Mouse (Mus musculus) embryonic facial prominence, embryonic 12.5 days (tissue): Measurements from ENCODE around the gene Lrmda. TPM values are rescaled to one million over a fixed set of nuclear protein-coding genes. Genes with fewer than 3 reads are reported as not detected.

Source experiments
- ATAC-seq: fragments of 200-750 bp; cut with Nextera tagmentation; 2 replicates; pipeline ENCODE4 v1.8.0; 2017; ENCODE audit not compliant: insufficient number of reproducible peaks, insufficient read depth, low FRiP score, low TSS enrichment
- H3K27ac ChIP-seq: fragments of 300-500 bp; sonication (generic); 2 replicates; pipeline ENCODE4 v1.5.1; 2016; ENCODE audit warnings: mild to moderate bottlenecking
- H3K27me3 ChIP-seq: fragments of 300-500 bp; sonication (generic); 2 replicates; pipeline ENCODE4 v1.6.1; 2016; ENCODE audit warnings: mild to moderate bottlenecking, moderate library complexity
- H3K36me3 ChIP-seq: fragments of 300-500 bp; sonication (generic); 2 replicates; pipeline ENCODE4 v1.6.1; 2016; ENCODE audit warnings: mild to moderate bottlenecking
- H3K4me1 ChIP-seq: fragments of 300-500 bp; sonication (generic); 2 replicates; pipeline ENCODE4 v1.6.1; 2016
- H3K4me2 ChIP-seq: fragments of 300-500 bp; sonication (generic); replicated peaks from 2 replicates; pipeline ENCODE4 v1.6.1; 2016; ENCODE audit warnings: mild to moderate bottlenecking, moderate library complexity
- H3K4me3 ChIP-seq: fragments of 300-500 bp; sonication (generic); 2 replicates; pipeline ENCODE4 v1.5.1; 2016; ENCODE audit warnings: mild to moderate bottlenecking
- H3K9ac ChIP-seq: fragments of 300-500 bp; sonication (generic); 2 replicates; pipeline ENCODE4 v1.6.1; 2016; ENCODE audit warnings: mild to moderate bottlenecking, moderate library complexity
- H3K9me3 ChIP-seq: fragments of 300-500 bp; sonication (generic); 2 replicates; pipeline ENCODE4 v1.6.1; 2016; ENCODE audit warnings: mild to moderate bottlenecking, moderate library complexity
- WGBS: fragments of 180-500 bp; shearing (Covaris S2); methylation state at CpG from one replicate; pipeline ENCODE4 v1.1.7; 2016; 5-methylcytosine and 5-hydroxymethylcytosine counted together
- polyA plus RNA-seq: library from polyadenylated mRNA; unstranded; fragments of >200 nt; fragmentation: Nextera tagmentation; extraction: Ambion mirVana; gene quantifications from 2 replicates; pipeline ENCODE4 v1.2.1, GENCODE M21; 2016

Lrmda gene
- polyA plus RNA-seq, 1 experiment from 2014 or later = 0.28 TPM

- H3K9me3 ChIP-seq = no peaks in the 10 kb centered on the region
- H3K4me3 ChIP-seq = no peak overlapping the region
- no peak overlapping the region for H3K9ac ChIP-seq
- no peak for ATAC-seq
- no peak overlapping the region for H3K27ac ChIP-seq
- no peaks in the 10 kb centered on the region for H3K36me3 ChIP-seq
- no peaks in the 10 kb centered on the region for H3K27me3 ChIP-seq
- peaks cover 15% of the 10 kb centered on the region for H3K4me1 ChIP-seq
- 76% methylated on average over 9 of the region's 9 CpGs for WGBS
- H3K4me2 ChIP-seq = no peak overlapping the region
These were observed 688.6 kb downstream of the Lrmda start for GRCm38 (mm10) chr14:22707958-22708701.

- ATAC-seq = no peak
- no peak overlapping the region for H3K27ac ChIP-seq
- H3K27me3 ChIP-seq = no peaks in the 10 kb centered on the region
- H3K9me3 ChIP-seq = no peaks in the 10 kb centered on the region
- 27% methylated on average over 6 of the region's 6 CpGs for WGBS
- H3K4me2 ChIP-seq = no peak overlapping the region
- H3K9ac ChIP-seq = no peak overlapping the region
- H3K4me3 ChIP-seq = no peak overlapping the region
- H3K36me3 ChIP-seq = no peaks in the 10 kb centered on the region
- peaks cover 15% of the 10 kb centered on the region for H3K4me1 ChIP-seq
These were observed 690.7 kb downstream of the Lrmda start for GRCm38 (mm10) chr14:22710071-22710661.

- peaks cover 15% of the 10 kb centered on the region for H3K4me1 ChIP-seq
- no peaks in the 10 kb centered on the region for H3K36me3 ChIP-seq
- no peak overlapping the region for H3K27ac ChIP-seq
- no peak for ATAC-seq
- H3K4me3 ChIP-seq = no peak overlapping the region
- no peak overlapping the region for H3K4me2 ChIP-seq
- no peaks in the 10 kb centered on the region for H3K27me3 ChIP-seq
- H3K9me3 ChIP-seq = no peaks in the 10 kb centered on the region
- H3K9ac ChIP-seq = no peak overlapping the region
These were observed 692.9 kb downstream of the Lrmda start for GRCm38 (mm10) chr14:22712388-22712787.

- Histone ChIP-seq H3K9me3 (no peaks in the 10 kb centered on the region), H3K36me3 (no peaks in the 10 kb centered on the region), H3K4me2 (no peak overlapping the region), H3K4me3 (no peak overlapping the region), H3K27me3 (no peaks in the 10 kb centered on the region), H3K4me1 (0 out of 2 replicates have a peak, but pooled peaks cover 3% of the 10 kb centered on the region), H3K9ac (no peak overlapping the region), H3K27ac (no peak overlapping the region)
- no peak for ATAC-seq
- 83% methylated on average over 6 of the region's 6 CpGs for WGBS
These were observed 696.3 kb downstream of the Lrmda start for GRCm38 (mm10) chr14:22715581-22716378.

GRCm38 (mm10) chr14:22719968-22720367 is 700.5 kb downstream of the Lrmda start:
- H3K4me1 ChIP-seq = peaks cover 11% of the 10 kb centered on the region
- ATAC-seq = no peak
- H3K36me3 ChIP-seq = no peaks in the 10 kb centered on the region
- no peak overlapping the region for H3K9ac ChIP-seq
- 92% methylated on average over 1 of the region's 1 CpGs for WGBS
- no peak overlapping the region for H3K4me2 ChIP-seq
- no peak overlapping the region for H3K27ac ChIP-seq
- H3K27me3 ChIP-seq = no peaks in the 10 kb centered on the region
- H3K9me3 ChIP-seq = no peaks in the 10 kb centered on the region
- H3K4me3 ChIP-seq = no peak overlapping the region

GRCm38 (mm10) chr14:22721845-22722244 is 702.3 kb downstream of the Lrmda start:
- WGBS = 16% methylated on average over 5 of the region's 5 CpGs
- Histone ChIP-seq H3K4me3 (no peak overlapping the region), H3K4me1 (peaks cover 11% of the 10 kb centered on the region), H3K36me3 (no peaks in the 10 kb centered on the region), H3K9ac (no peak overlapping the region), H3K27ac (0 out of 2 replicates have a peak overlapping the region, but pooled peaks have one; percentile 19), H3K27me3 (no peaks in the 10 kb centered on the region), H3K9me3 (no peaks in the 10 kb centered on the region), H3K4me2 (no peak overlapping the region; the same call in 1 of the 2 replicates)
- ATAC-seq = no peak

- WGBS = 73% methylated on average over 2 of the region's 2 CpGs
- Histone ChIP-seq H3K4me1 (no peaks in the 10 kb centered on the region), H3K27ac (no peak overlapping the region), H3K4me2 (no peak overlapping the region), H3K9ac (no peak overlapping the region), H3K4me3 (no peak overlapping the region), H3K9me3 (no peaks in the 10 kb centered on the region), H3K36me3 (no peaks in the 10 kb centered on the region), H3K27me3 (no peaks in the 10 kb centered on the region)
- no peak for ATAC-seq
These were observed 708.0 kb downstream of the Lrmda start for GRCm38 (mm10) chr14:22727548-22727947.

GRCm38 (mm10) chr14:22728611-22729223 is 709.2 kb downstream of the Lrmda start:
- H3K36me3 ChIP-seq = no peaks in the 10 kb centered on the region
- no peak overlapping the region for H3K9ac ChIP-seq
- ATAC-seq = no peak
- no peak overlapping the region for H3K4me2 ChIP-seq
- H3K4me1 ChIP-seq = no peaks in the 10 kb centered on the region
- H3K9me3 ChIP-seq = no peaks in the 10 kb centered on the region
- no peak overlapping the region for H3K27ac ChIP-seq
- no peak overlapping the region for H3K4me3 ChIP-seq
- no peaks in the 10 kb centered on the region for H3K27me3 ChIP-seq
- WGBS = 72% methylated on average over 8 of the region's 8 CpGs

- Histone ChIP-seq H3K4me1 (peaks cover 3% of the 10 kb centered on the region; the same call in 1 of the 2 replicates), H3K27ac (no peak overlapping the region), H3K27me3 (no peaks in the 10 kb centered on the region), H3K9ac (no peak overlapping the region), H3K9me3 (no peaks in the 10 kb centered on the region), H3K4me2 (no peak overlapping the region), H3K4me3 (no peak overlapping the region), H3K36me3 (no peaks in the 10 kb centered on the region)
- no peak for ATAC-seq
- 71% methylated on average over 11 of the region's 11 CpGs for WGBS
These were observed 719.1 kb downstream of the Lrmda start for GRCm38 (mm10) chr14:22738603-22739002.

GRCm38 (mm10) chr14:22742527-22742926 is 723.0 kb downstream of the Lrmda start:
- no peak for ATAC-seq
- no peak overlapping the region for H3K4me2 ChIP-seq
- H3K4me3 ChIP-seq = no peak overlapping the region
- no peak overlapping the region for H3K9ac ChIP-seq
- no peaks in the 10 kb centered on the region for H3K36me3 ChIP-seq
- H3K27me3 ChIP-seq = no peaks in the 10 kb centered on the region
- H3K9me3 ChIP-seq = no peaks in the 10 kb centered on the region
- H3K27ac ChIP-seq = no peak overlapping the region
- H3K4me1 ChIP-seq = peaks cover 10% of the 10 kb centered on the region; the same call in 1 of the 2 replicates

- Histone ChIP-seq H3K9me3 (no peaks in the 10 kb centered on the region), H3K4me3 (no peak overlapping the region), H3K4me2 (no peak overlapping the region), H3K4me1 (peaks cover 10% of the 10 kb centered on the region; the same call in 1 of the 2 replicates), H3K27ac (no peak overlapping the region), H3K9ac (no peak overlapping the region), H3K36me3 (no peaks in the 10 kb centered on the region), H3K27me3 (no peaks in the 10 kb centered on the region)
- 80% methylated on average over 4 of the region's 4 CpGs for WGBS
- no peak for ATAC-seq
These were observed 723.8 kb downstream of the Lrmda start for GRCm38 (mm10) chr14:22743264-22743663.
